Mouse (Mus musculus) spleen, adult 12 weeks (tissue): ENCODE measurements at regions not wholly inside any gene's neighbourhood (a gene's known extent, or its start where the extent isn't known, plus 50 kb on each side); places are given as distances from the start of the nearest gene placed in this dataset.
A peak's percentile ranks its signal among the peaks of the same experiment; 100 is the strongest.

ENCODE experiments used
- DNase-seq: peaks from one replicate; pipeline ENCODE4 v3.0.0; 2022; ENCODE audit warnings: low spot score

- no peak for DNase-seq
Observed at GRCm38 (mm10) chr12:56472856-56473647, 63.7 kb downstream of the Nkx2-1 start.

- no peak for DNase-seq
Observed at GRCm38 (mm10) chr12:56470932-56471500, 65.7 kb downstream of the Nkx2-1 start.

- DNase-seq: no peak
Observed at GRCm38 (mm10) chr12:56459508-56460119, 77.1 kb downstream of the Nkx2-1 start.

- DNase-seq: no peak
Observed at GRCm38 (mm10) chr12:56458665-56459507, 77.8 kb downstream of the Nkx2-1 start.

GRCm38 (mm10) chr12:56457951-56458350, 78.8 kb downstream of the Nkx2-1 start:
- DNase-seq: no peak

GRCm38 (mm10) chr12:56457356-56457755, 79.4 kb downstream of the Nkx2-1 start:
- no peak for DNase-seq

- DNase-seq: no peak
Observed at GRCm38 (mm10) chr12:56450261-56450660, 86.4 kb downstream of the Nkx2-1 start.

- no peak for DNase-seq
Observed at GRCm38 (mm10) chr12:56448786-56449564, 87.7 kb downstream of the Nkx2-1 start.

- no peak for DNase-seq
Observed at GRCm38 (mm10) chr12:56441166-56441817, 95.4 kb downstream of the Nkx2-1 start.

- no peak for DNase-seq
Observed at GRCm38 (mm10) chr12:56440068-56440847, 94.6 kb upstream of the Mbip start.

- DNase-seq: no peak
Observed at GRCm38 (mm10) chr12:56438384-56438783, 92.7 kb upstream of the Mbip start.

- no peak for DNase-seq
Observed at GRCm38 (mm10) chr12:56437975-56438374, 92.3 kb upstream of the Mbip start.

- no peak for DNase-seq
Observed at GRCm38 (mm10) chr12:56426681-56427246, 81.1 kb upstream of the Mbip start.

- DNase-seq: no peak
Observed at GRCm38 (mm10) chr12:56416106-56416505, 70.4 kb upstream of the Mbip start.

GRCm38 (mm10) chr12:56414861-56415765, 69.4 kb upstream of the Mbip start:
- DNase-seq: no peak

- no peak for DNase-seq
Observed at GRCm38 (mm10) chr12:56405658-56406057, 60.0 kb upstream of the Mbip start.

GRCm38 (mm10) chr12:56404833-56405232, 59.1 kb upstream of the Mbip start:
- peak; percentile 21 for DNase-seq

- DNase-seq: no peak
Observed at GRCm38 (mm10) chr12:56404262-56404661, 58.6 kb upstream of the Mbip start.

- DNase-seq: no peak
Observed at GRCm38 (mm10) chr12:56403626-56404025, 57.9 kb upstream of the Mbip start.
